Mouse (Mus musculus) heart, postnatal 0 days (tissue): ENCODE results near the gene Nelfe. TPM values are rescaled to one million over a fixed set of nuclear protein-coding genes. Genes with fewer than 3 reads are reported as not detected.
A peak's percentile ranks its signal among the peaks of the same experiment; 100 is the strongest.
"Not testable (repeated sequence)": the region's sequence is repeated elsewhere in the genome, so short reads cannot be mapped to it uniquely, and the experiment has no call there.

Source experiments
- ATAC-seq: fragments of 200-750 bp; cut with Nextera tagmentation; 2 replicates; pipeline ENCODE4 v1.8.0; 2017; ENCODE audit warnings: low read depth, moderate number of reproducible peaks, moderate library complexity; ENCODE audit not compliant: insufficient read depth
- DNase-seq: peaks from one replicate; pipeline ENCODE4 v3.0.0-alpha.2; 2016; ENCODE audit warnings: low spot score
- H3K27ac ChIP-seq: fragments of 300-500 bp; sonication (generic); 2 replicates; pipeline ENCODE4 v1.5.1; 2014; ENCODE audit warnings: low read depth, mild to moderate bottlenecking
- H3K27me3 ChIP-seq: fragments of 300-500 bp; sonication (generic); 2 replicates; pipeline ENCODE4 v1.6.1; 2014; ENCODE audit warnings: low read length, mixed read lengths; ENCODE audit not compliant: control insufficient read depth, insufficient read depth
- H3K36me3 ChIP-seq: fragments of 300-500 bp; sonication (generic); replicated peaks from 2 replicates; pipeline ENCODE4 v1.6.1; 2014; ENCODE audit warnings: low read length, mixed read lengths; ENCODE audit not compliant: control insufficient read depth, insufficient read depth
- H3K4me1 ChIP-seq: fragments of 300-500 bp; sonication (generic); 2 replicates; pipeline ENCODE4 v1.6.1; 2014; ENCODE audit warnings: antibody characterized with exemption; ENCODE audit not compliant: control insufficient read depth, insufficient read depth
- H3K4me2 ChIP-seq: fragments of 300-500 bp; sonication (generic); 2 replicates; pipeline ENCODE4 v1.6.1; 2014; ENCODE audit warnings: low read depth, mild to moderate bottlenecking, low read length, moderate library complexity
- H3K4me3 ChIP-seq: fragments of 300-500 bp; sonication (generic); 2 replicates; pipeline ENCODE4 v1.5.1; 2014; ENCODE audit warnings: low read depth, low read length
- H3K9ac ChIP-seq: fragments of 300-500 bp; sonication (generic); replicated peaks from 2 replicates; pipeline ENCODE4 v1.6.1; 2014; ENCODE audit warnings: low read depth, low read length, mixed read lengths
- H3K9me3 ChIP-seq: fragments of 300-500 bp; sonication (generic); replicated peaks from 2 replicates; pipeline ENCODE4 v1.6.1; 2016; ENCODE audit warnings: low read length; ENCODE audit not compliant: control insufficient read depth
- CTCF ChIP-seq: IDR thresholded peaks from 2 replicates; pipeline ENCODE4 v1.5.1; 2016; ENCODE audit warnings: antibody characterized with exemption, control low read depth, low read depth
- EP300 ChIP-seq: IDR thresholded peaks from 2 replicates; pipeline ENCODE4 v1.6.1; 2016; ENCODE audit warnings: antibody characterized with exemption, low read depth
- whole genome bisulfite sequencing: fragments of 180-500 bp; shearing (Covaris S2); extraction: QIAGEN DNeasy Blood & Tissue Kit; methylation state at CpG from one replicate; pipeline ENCODE4 v1.1.7; 2014; 5-methylcytosine and 5-hydroxymethylcytosine counted together
- microRNA-seq: library from miRNA; unstranded; fragments of <30 nt; microRNA quantifications from one replicate; pipeline ENCODE4, GENCODE M21; 2016
- polyA plus RNA-seq: library from polyadenylated mRNA; unstranded; fragments of >200 nt; fragmentation: Nextera tagmentation; extraction: Ambion mirVana; gene quantifications from 2 replicates; pipeline ENCODE4 v1.2.1, GENCODE M21; 2015
- total RNA-seq: library from RNA; depleted of rRNA; stranded (reverse); fragments of >200 nt; gene quantifications from 2 replicates; pipeline ENCODE4 v1.2.3, GENCODE M21; 2014; ENCODE audit warnings: low replicate concordance; rRNA removed

Gene Nelfe
- total and polyA plus RNA-seq, 2 experiments from 2014 or later = 36.3 to 39.8 TPM

DNA sequence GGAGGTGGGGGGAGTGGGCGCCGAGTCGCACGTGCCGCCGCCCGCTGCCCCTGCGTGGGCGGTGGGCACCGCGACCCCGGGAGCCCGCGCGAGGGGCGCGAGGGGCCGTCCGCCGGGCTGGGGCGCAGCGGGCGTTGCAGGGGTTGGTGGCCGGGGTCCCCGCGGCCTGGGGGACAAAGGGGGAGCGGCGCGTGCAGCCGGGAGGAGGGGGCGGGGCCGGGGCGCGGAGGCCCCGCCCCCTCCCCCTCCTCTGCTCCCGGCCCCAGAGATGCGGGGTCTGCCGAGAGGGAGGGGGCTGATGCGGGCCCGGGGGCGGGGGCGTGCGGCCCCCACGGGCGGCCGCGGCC, 48.5 kb downstream of the Nelfe start:
- Histone ChIP-seq H3K4me1 (peaks cover 19% of the 10 kb centered on the region), H3K4me3 (peak overlapping the region; percentile 97), H3K4me2 (peak overlapping the region; percentile 81), H3K9ac (peak overlapping the region; percentile 93), H3K27me3 (no peaks in the 10 kb centered on the region), H3K36me3 (peaks cover 23% of the 10 kb centered on the region), H3K9me3 (no peaks in the 10 kb centered on the region), H3K27ac (peak overlapping the region; percentile 97)
- TF ChIP-seq CTCF (no peak), EP300 (no peak)
- ATAC-seq (no peak), DNase-seq (no peak)
- WGBS = 4% methylated on average over 4 of the region's 47 CpGs

- Histone ChIP-seq H3K4me2 (peak overlapping the region; percentile 81), H3K36me3 (peaks cover 29% of the 10 kb centered on the region), H3K27ac (peak overlapping the region; percentile 97), H3K27me3 (no peaks in the 10 kb centered on the region), H3K4me1 (peaks cover 16% of the 10 kb centered on the region), H3K9me3 (no peaks in the 10 kb centered on the region), H3K4me3 (peak overlapping the region; percentile 97), H3K9ac (peak overlapping the region; percentile 93)
- under 1% methylated on average over 38 of the region's 45 CpGs for WGBS
- ATAC-seq = no peak
- no peak for DNase-seq
- TF ChIP-seq EP300 (no peak), CTCF (no peak)
Measured at GRCm38 (mm10) chr17:34899053-34899889, 49.1 kb downstream of the Nelfe start.

GRCm38 (mm10) chr17:34899890-34900243, 49.7 kb downstream of the Nelfe start:
- WGBS = 8% methylated on average over 5 of the region's 5 CpGs
- TF ChIP-seq EP300 (no peak), CTCF (no peak)
- H3K27me3 ChIP-seq = no peaks in the 10 kb centered on the region
- ATAC-seq (no peak), DNase-seq (peak; percentile 52)
- no peaks in the 10 kb centered on the region for H3K9me3 ChIP-seq
- peak overlapping the region; percentile 97 for H3K27ac ChIP-seq
- H3K9ac ChIP-seq = peak overlapping the region; percentile 93
- peak overlapping the region; percentile 81 for H3K4me2 ChIP-seq
- H3K36me3 ChIP-seq = peaks cover 35% of the 10 kb centered on the region
- peaks cover 15% of the 10 kb centered on the region for H3K4me1 ChIP-seq
- peak overlapping the region; percentile 97 for H3K4me3 ChIP-seq

GRCm38 (mm10) chr17:34900826-34901225, 50.6 kb downstream of the Nelfe start:
- ATAC-seq, H3K27me3 ChIP-seq, H3K9me3 ChIP-seq, H3K9ac ChIP-seq, DNase-seq, H3K4me3 ChIP-seq, H3K4me2 ChIP-seq, H3K27ac ChIP-seq: not testable (repeated sequence)
- H3K4me1 ChIP-seq = peaks cover 12% of the 10 kb centered on the region
- H3K36me3 ChIP-seq = peaks cover 45% of the 10 kb centered on the region

DNA sequence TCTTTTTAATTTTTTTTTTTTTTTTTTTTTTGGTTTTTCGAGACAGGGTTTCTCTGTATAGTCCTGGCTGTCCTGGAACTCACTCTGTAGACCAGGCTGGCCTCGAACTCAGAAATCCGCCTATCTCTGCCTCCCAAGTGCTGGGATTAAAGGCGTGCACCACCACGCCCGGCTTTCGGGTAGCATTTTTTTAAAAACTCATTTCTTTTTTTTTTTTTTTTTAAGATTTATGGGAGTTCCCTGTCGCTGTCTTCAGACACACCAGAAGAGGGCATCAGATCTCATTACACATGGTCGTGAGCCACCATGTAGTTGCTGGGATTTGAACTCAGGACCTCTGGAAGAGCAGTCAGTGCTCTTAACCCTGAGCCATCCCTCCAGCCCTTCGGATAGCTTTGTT, 51.8 kb downstream of the Nelfe start:
- not testable (repeated sequence) for H3K4me2 ChIP-seq, H3K27me3 ChIP-seq, H3K4me3 ChIP-seq, ATAC-seq, H3K27ac ChIP-seq, H3K9me3 ChIP-seq, DNase-seq, H3K9ac ChIP-seq
- WGBS = 88% methylated on average over 8 of the region's 10 CpGs
- Histone ChIP-seq H3K36me3 (peaks cover 56% of the 10 kb centered on the region), H3K4me1 (peaks cover 12% of the 10 kb centered on the region)

GRCm38 (mm10) chr17:34902895-34903294, 52.7 kb downstream of the Nelfe start:
- DNase-seq (no peak), ATAC-seq (no peak)
- Histone ChIP-seq H3K27me3 (no peaks in the 10 kb centered on the region), H3K4me3 (no peak overlapping the region), H3K36me3 (peaks cover 66% of the 10 kb centered on the region), H3K9me3 (no peaks in the 10 kb centered on the region), H3K4me1 (peaks cover 5% of the 10 kb centered on the region), H3K4me2 (no peak overlapping the region), H3K27ac (no peak overlapping the region), H3K9ac (no peak overlapping the region)
- WGBS = 94% methylated on average over 9 of the region's 9 CpGs
- TF ChIP-seq EP300 = no peak
- no peak for TF ChIP-seq CTCF

Small RNA genes within 50 kb of the gene (microRNA-seq; reads per million reads assigned to microRNA genes)
- gene Mir6970 = 0.54 reads per million
- 1.8 reads per million, percentile 2 among the genes with 10 or more reads in this experiment for gene Mir6971
- not detected for gene Mir6972

Other genes with a start within 250 kb of the Nelfe start
Only the 30 nearest of the 37 such genes appear.
- 35.7 and 37.4 TPM in 2 replicates for gene Ppt2, start 221.9 kb upstream of the Nelfe start, total RNA-seq
- 24.0 and 25.7 TPM in 2 replicates for gene Ppt2, start 221.9 kb upstream of the Nelfe start, polyA plus RNA-seq
- 0.35 TPM in 1 of 2 replicates, not detected in the other for gene Prrt1, start 220.9 kb upstream of the Nelfe start, total RNA-seq
- 0.16 and 0.19 TPM in 2 replicates for gene Prrt1, start 220.9 kb upstream of the Nelfe start, polyA plus RNA-seq
- 2.6 and 7.1 TPM in 2 replicates for gene Fkbpl, start 205.6 kb upstream of the Nelfe start, total RNA-seq
- gene Fkbpl, start 205.6 kb upstream of the Nelfe start, polyA plus RNA-seq = 12.3 and 13.4 TPM in 2 replicates
- gene Atf6b, start 203.2 kb upstream of the Nelfe start, total RNA-seq = 15.8 and 16.6 TPM in 2 replicates
- gene Atf6b, start 203.2 kb upstream of the Nelfe start, polyA plus RNA-seq = 22.5 and 24.3 TPM in 2 replicates
- gene Tnxb, start 179.9 kb upstream of the Nelfe start, total RNA-seq = 24.5 and 26.8 TPM in 2 replicates
- 1.8 and 2.0 TPM in 2 replicates for gene Tnxb, start 179.9 kb upstream of the Nelfe start, polyA plus RNA-seq
- 0.80 and 0.85 TPM in 2 replicates for gene C4b, start 106.5 kb upstream of the Nelfe start, total RNA-seq
- gene C4b, start 106.5 kb upstream of the Nelfe start, polyA plus RNA-seq = 0.88 and 0.93 TPM in 2 replicates
- gene Cyp21a1, start 45.8 kb upstream of the Nelfe start, total RNA-seq = not detected in 2 replicates
- not detected in 2 replicates for gene Cyp21a1, start 45.8 kb upstream of the Nelfe start, polyA plus RNA-seq
- 2.6 and 9.2 TPM in 2 replicates for gene Stk19, start 13.4 kb upstream of the Nelfe start, total RNA-seq
- gene Stk19, start 13.4 kb upstream of the Nelfe start, polyA plus RNA-seq = 20.5 and 20.7 TPM in 2 replicates
- gene Dxo, start 13.4 kb upstream of the Nelfe start, total RNA-seq = 19.2 and 22.3 TPM in 2 replicates
- 23.0 and 24.3 TPM in 2 replicates for gene Dxo, start 13.4 kb upstream of the Nelfe start, polyA plus RNA-seq
- gene Skiv2l, start 181 bp upstream of the Nelfe start, total RNA-seq = 40.3 and 62.1 TPM in 2 replicates
- gene Skiv2l, start 181 bp upstream of the Nelfe start, polyA plus RNA-seq = 15.9 and 18.7 TPM in 2 replicates
- 1.1 and 2.9 TPM in 2 replicates for gene Cfb, start 12.1 kb downstream of the Nelfe start, total RNA-seq
- gene Cfb, start 12.1 kb downstream of the Nelfe start, polyA plus RNA-seq = 1.3 and 2.1 TPM in 2 replicates
- 6.1 and 7.6 TPM in 2 replicates for gene Zbtb12, start 29.1 kb downstream of the Nelfe start, total RNA-seq
- gene Zbtb12, start 29.1 kb downstream of the Nelfe start, polyA plus RNA-seq = 0.63 and 0.93 TPM in 2 replicates
- not detected in 2 replicates for gene Gm20547, start 31.7 kb downstream of the Nelfe start, total RNA-seq
- not detected in 2 replicates for gene Gm20547, start 31.7 kb downstream of the Nelfe start, polyA plus RNA-seq
- gene C2, start 47.9 kb downstream of the Nelfe start, total RNA-seq = 4.5 and 7.1 TPM in 2 replicates
- 2.9 and 3.3 TPM in 2 replicates for gene C2, start 47.9 kb downstream of the Nelfe start, polyA plus RNA-seq
- gene Ehmt2, start 48.1 kb downstream of the Nelfe start, total RNA-seq = 80.3 and 95.8 TPM in 2 replicates
- gene Ehmt2, start 48.1 kb downstream of the Nelfe start, polyA plus RNA-seq = 17.5 and 17.6 TPM in 2 replicates
- not detected in 2 replicates for gene Slc44a4, start 64.1 kb downstream of the Nelfe start, total RNA-seq
- gene Slc44a4, start 64.1 kb downstream of the Nelfe start, polyA plus RNA-seq = 0.29 TPM in 1 of 2 replicates, not detected in the other
- 30.1 and 79.2 TPM in 2 replicates for gene Neu1, start 80.9 kb downstream of the Nelfe start, total RNA-seq
- gene Neu1, start 80.9 kb downstream of the Nelfe start, polyA plus RNA-seq = 18.6 and 19.5 TPM in 2 replicates
- 6.0 and 21.6 TPM in 2 replicates for gene Hspa1b, start 108.8 kb downstream of the Nelfe start, total RNA-seq
- gene Hspa1b, start 108.8 kb downstream of the Nelfe start, polyA plus RNA-seq = 0.14 and 0.25 TPM in 2 replicates
- gene Gm20481, start 119.5 kb downstream of the Nelfe start, total RNA-seq = not detected in 2 replicates
- not detected in 2 replicates for gene Gm20481, start 119.5 kb downstream of the Nelfe start, polyA plus RNA-seq
- 8.2 and 10.2 TPM in 2 replicates for gene Hspa1a, start 121.8 kb downstream of the Nelfe start, total RNA-seq
- 2.5 and 2.8 TPM in 2 replicates for gene Hspa1a, start 121.8 kb downstream of the Nelfe start, polyA plus RNA-seq
- 3.3 and 5.1 TPM in 2 replicates for gene Hspa1l, start 122.3 kb downstream of the Nelfe start, total RNA-seq
- 1.6 and 1.8 TPM in 2 replicates for gene Hspa1l, start 122.3 kb downstream of the Nelfe start, polyA plus RNA-seq
- gene Lsm2, start 131.5 kb downstream of the Nelfe start, total RNA-seq = 23.1 and 43.3 TPM in 2 replicates
- gene Lsm2, start 131.5 kb downstream of the Nelfe start, polyA plus RNA-seq = 63.5 and 64.2 TPM in 2 replicates
- 61.5 and 92.0 TPM in 2 replicates for gene Vars, start 150.6 kb downstream of the Nelfe start, total RNA-seq
- 20.4 and 21.7 TPM in 2 replicates for gene Vars, start 150.6 kb downstream of the Nelfe start, polyA plus RNA-seq
- 0.77 and 0.92 TPM in 2 replicates for gene Vwa7, start 166.2 kb downstream of the Nelfe start, total RNA-seq
- 0.43 and 0.63 TPM in 2 replicates for gene Vwa7, start 166.2 kb downstream of the Nelfe start, polyA plus RNA-seq
- gene Sapcd1, start 177.6 kb downstream of the Nelfe start, total RNA-seq = 2.1 and 9.6 TPM in 2 replicates
- gene Sapcd1, start 177.6 kb downstream of the Nelfe start, polyA plus RNA-seq = 0.77 and 1.2 TPM in 2 replicates
- 1.2 and 5.0 TPM in 2 replicates for gene Msh5, start 196.4 kb downstream of the Nelfe start, total RNA-seq
- gene Msh5, start 196.4 kb downstream of the Nelfe start, polyA plus RNA-seq = 1.4 and 1.7 TPM in 2 replicates
- 194 and 223 TPM in 2 replicates for gene Clic1, start 199.6 kb downstream of the Nelfe start, total RNA-seq
- 203 and 205 TPM in 2 replicates for gene Clic1, start 199.6 kb downstream of the Nelfe start, polyA plus RNA-seq
- 97.1 and 114 TPM in 2 replicates for gene Ddah2, start 208.6 kb downstream of the Nelfe start, total RNA-seq
- 128 and 130 TPM in 2 replicates for gene Ddah2, start 208.6 kb downstream of the Nelfe start, polyA plus RNA-seq
- not detected in 2 replicates for gene Ly6g6c, start 215.0 kb downstream of the Nelfe start, total RNA-seq
- gene Ly6g6c, start 215.0 kb downstream of the Nelfe start, polyA plus RNA-seq = not detected in 2 replicates
- 0.15 TPM in 1 of 2 replicates, not detected in the other for gene Mpig6b, start 215.8 kb downstream of the Nelfe start, total RNA-seq
- 0.15 and 0.16 TPM in 2 replicates for gene Mpig6b, start 215.8 kb downstream of the Nelfe start, polyA plus RNA-seq